Mouse (Mus musculus) adrenal gland, adult 2 months (tissue): ENCODE results near the gene Epb41l3. TPM values are rescaled to one million over a fixed set of nuclear protein-coding genes. Genes with fewer than 3 reads are reported as not detected.

ENCODE experiments used
- polyA plus RNA-seq: library from polyadenylated mRNA; depleted of rRNA; stranded (reverse); fragments of >200 nt; gene quantifications from 2 replicates; pipeline ENCODE4 v1.2.3, GENCODE M21; 2012; rRNA removed
- total RNA-seq, 2 experiments: library from RNA; stranded (reverse); gene quantifications; 2 replicates each; pipeline ENCODE4 v1.2.3; 2021

Epb41l3 gene
- total and polyA plus RNA-seq, 3 experiments, result 5.9 to 17.9 (median 12.4) TPM

Other genes starting within 250 kb of the Epb41l3 start
- gene Tmem200c, start 249.1 kb upstream of the Epb41l3 start, total RNA-seq, result 1 to 10 TPM in 1 of 2 experiments, under 1 TPM in 1; 0.32 to 1.9 TPM
- gene Tmem200c, start 249.1 kb upstream of the Epb41l3 start, polyA plus RNA-seq, result 0.49 and 1.1 TPM in 2 replicates